ENCODE assay signal across 7 mouse cellular contexts in genomic region chr9:118477281-118477931, GRCm38 (mm10). TPM values are rescaled to one million over a fixed set of nuclear protein-coding genes. Genes with fewer than 3 reads are reported as not detected.
DNase-seq lines count a peak whose midpoint lies in the region; ATAC-seq lines count a peak whose summit lies in the region.

No protein-coding gene starts in this region.

- WGBS in forebrain, embryonic 10.5 days = under 1% methylated on average over 31 of the region's 31 CpGs
- under 1% methylated on average over 31 of the region's 31 CpGs for WGBS in intestine, embryonic 15.5 days

- ATAC-seq in megakaryocyte, adult 5-6 weeks (ENCODE audit: poor library complexity, severe bottlenecking) = no peak
- no peak for ATAC-seq in intestine, embryonic 15.5 days
- no peak for ATAC-seq in activated CD4-positive, CD25-positive, alpha-beta regulatory T cell, adult 4 months

- H3K27ac ChIP-seq in forebrain, embryonic 10.5 days = peak overlapping the region; percentile 44; the same call in 1 of the 2 replicates
- no peak overlapping the region for H3K27ac ChIP-seq in intestine, embryonic 15.5 days

- H3K4me2 ChIP-seq in intestine, embryonic 15.5 days (replicated peaks) = peak overlapping the region; percentile 87

- peak; percentile 53 for DNase-seq in forebrain, embryonic 10.5 days (ENCODE audit: extremely low spot score, low spot score)
- DNase-seq in naive thymus-derived CD4-positive, alpha-beta T cell, adult 2 months (ENCODE audit: low read depth) = peak; percentile 50
- DNase-seq in layer of hippocampus, adult 8-10 months (ENCODE audit: low spot score in 2 of 2) = no peak

- H3K9ac ChIP-seq in intestine, embryonic 15.5 days = no peak overlapping the region

- H3K36me3 ChIP-seq in megakaryocyte, embryonic 14.5 days (replicated peaks; ENCODE audit: low read length) = no peaks in the 10 kb centered on the region
- H3K36me3 ChIP-seq in forebrain, embryonic 10.5 days (replicated peaks) = no peaks in the 10 kb centered on the region
- no peaks in the 10 kb centered on the region for H3K36me3 ChIP-seq in intestine, embryonic 15.5 days

- peaks cover 42% of the 10 kb centered on the region for H3K4me1 ChIP-seq in megakaryocyte, embryonic 14.5 days
- peaks cover 36% of the 10 kb centered on the region for H3K4me1 ChIP-seq in forebrain, embryonic 10.5 days
- peaks cover 20% of the 10 kb centered on the region for H3K4me1 ChIP-seq in intestine, embryonic 15.5 days (replicated peaks)

- peaks cover 85% of the 10 kb centered on the region for H3K27me3 ChIP-seq in megakaryocyte, embryonic 14.5 days (replicated peaks)
- H3K27me3 ChIP-seq in forebrain, embryonic 10.5 days (ENCODE audit: poor library complexity, severe bottlenecking) = peaks cover 97% of the 10 kb centered on the region
- H3K27me3 ChIP-seq in intestine, embryonic 15.5 days (replicated peaks) = peaks cover 73% of the 10 kb centered on the region

- peak overlapping the region; percentile 90 for H3K4me3 ChIP-seq in megakaryocyte, embryonic 14.5 days (replicated peaks)
- H3K4me3 ChIP-seq in forebrain, embryonic 10.5 days = peak overlapping the region; percentile 46
- H3K4me3 ChIP-seq in intestine, embryonic 15.5 days (replicated peaks) = peak overlapping the region; percentile 43

- no peaks in the 10 kb centered on the region for H3K9me3 ChIP-seq in megakaryocyte, embryonic 14.5 days
- H3K9me3 ChIP-seq in forebrain, embryonic 10.5 days = no peaks in the 10 kb centered on the region
- no peaks in the 10 kb centered on the region for H3K9me3 ChIP-seq in intestine, embryonic 15.5 days

RNA-seq across cellular contexts. Expression of gene Eomes, which starts 0.6 kb away (rescaled TPM):
- not detected in 2 replicates for polyA plus RNA-seq in megakaryocyte, embryonic 14.5 days (2012; ENCODE audit: insufficient read depth, low replicate concordance)
- 0.78 and 1.3 TPM in 2 replicates for total RNA-seq in megakaryocyte, adult 5-6 weeks (2015)
- 0.37 and 1.8 TPM in 2 replicates for total RNA-seq in megakaryocyte, adult 5-6 weeks (2017)
- 6.2 and 7.7 TPM in 2 replicates for polyA plus RNA-seq in forebrain, embryonic 10.5 days (2016; fragmentation: Nextera tagmentation; extraction: Ambion mirVana)
- 0.13 and 0.18 TPM in 2 replicates for polyA plus RNA-seq in intestine, embryonic 15.5 days (2015; fragmentation: Nextera tagmentation; extraction: Ambion mirVana)
- under 1 TPM in 1 of 2 experiments, not detected in 1; 0.40 TPM for polyA plus RNA-seq in activated CD4-positive, CD25-positive, alpha-beta regulatory T cell, adult 4 months (2017; shearing (Covaris generic))
- total RNA-seq in layer of hippocampus, adult 8-10 months (2022) = under 1 TPM in 2 of 4 experiments, not detected in 2; 0.12 to 0.20 TPM

RNA-seq across cellular contexts. Expression of gene Golga4, which starts 28.7 kb away (rescaled TPM):
- polyA plus RNA-seq in megakaryocyte, embryonic 14.5 days (2012; ENCODE audit: insufficient read depth, low replicate concordance) = 1.2 and 11.7 TPM in 2 replicates
- 20.7 and 27.3 TPM in 2 replicates for total RNA-seq in megakaryocyte, adult 5-6 weeks (2015)
- 46.0 and 57.2 TPM in 2 replicates for total RNA-seq in megakaryocyte, adult 5-6 weeks (2017)
- 40.0 and 42.1 TPM in 2 replicates for polyA plus RNA-seq in forebrain, embryonic 10.5 days (2016; fragmentation: Nextera tagmentation; extraction: Ambion mirVana)
- 59.5 and 61.6 TPM in 2 replicates for polyA plus RNA-seq in intestine, embryonic 15.5 days (2015; fragmentation: Nextera tagmentation; extraction: Ambion mirVana)
- 10 to 100 TPM; 24.6 to 24.9 TPM for polyA plus RNA-seq in activated CD4-positive, CD25-positive, alpha-beta regulatory T cell, adult 4 months (2017; shearing (Covaris generic))
- total RNA-seq in layer of hippocampus, adult 8-10 months (2022) = 100 to 1,000 TPM in 1 of 4 experiments, 10 to 100 TPM in 3; 89.7 to 102 (median 93.2) TPM

Comparison
In these comparisons a context has a peak if more than half of its experiments do, and no peak if none do; other contexts are left out.
1. DNase-seq: peak in forebrain, embryonic 10.5 days (single experiment) and naive thymus-derived CD4-positive, alpha-beta T cell, adult 2 months (single experiment); none in layer of hippocampus, adult 8-10 months (0 of 2).
2. Peak in every context shown above with its lines, with median percentiles within 50 percentile points of each other: H3K4me3 ChIP-seq.